Mouse (Mus musculus) thymus, postnatal 36 days (tissue): ENCODE measurements around the gene Ankrd60.

Experiments used
- DNase-seq, 2 experiments: peaks; one replicate each; pipeline ENCODE4 v3.0.0; 2022; ENCODE audit warnings: mixed read lengths in 2 of 2

Ankrd60 gene

GRCm38 (mm10) chr2:173577669-173578557 is at the start of gene Ankrd60:
Ankrd60 (minus strand) TSS chr2:173578365.
- DNase-seq: peak; percentile 85 to 91

DNA sequence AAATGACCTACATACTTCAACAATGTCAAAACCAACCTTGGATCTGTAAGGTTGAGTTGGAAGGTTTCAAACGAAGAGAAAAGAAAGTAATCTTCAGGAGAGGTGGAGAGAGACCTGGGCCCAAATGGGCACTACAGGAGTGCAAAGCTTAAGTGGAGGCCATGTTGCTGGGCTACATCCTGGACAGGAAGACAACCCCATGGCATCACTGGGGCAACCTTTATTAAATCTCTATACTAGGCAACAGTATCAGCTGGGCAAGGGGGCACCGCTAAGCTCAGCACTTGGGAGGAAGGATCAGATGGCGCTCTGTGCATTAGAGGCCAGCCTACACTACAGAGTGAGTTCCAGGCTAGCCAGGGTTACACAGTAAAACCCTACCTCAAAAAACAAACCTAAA is 47.6 kb upstream of the Ankrd60 start:
- no peak for DNase-seq

- DNase-seq: peak; percentile 20 to 42
Observed at GRCm38 (mm10) chr2:173624667-173625066, 46.5 kb upstream of the Ankrd60 start.

DNA sequence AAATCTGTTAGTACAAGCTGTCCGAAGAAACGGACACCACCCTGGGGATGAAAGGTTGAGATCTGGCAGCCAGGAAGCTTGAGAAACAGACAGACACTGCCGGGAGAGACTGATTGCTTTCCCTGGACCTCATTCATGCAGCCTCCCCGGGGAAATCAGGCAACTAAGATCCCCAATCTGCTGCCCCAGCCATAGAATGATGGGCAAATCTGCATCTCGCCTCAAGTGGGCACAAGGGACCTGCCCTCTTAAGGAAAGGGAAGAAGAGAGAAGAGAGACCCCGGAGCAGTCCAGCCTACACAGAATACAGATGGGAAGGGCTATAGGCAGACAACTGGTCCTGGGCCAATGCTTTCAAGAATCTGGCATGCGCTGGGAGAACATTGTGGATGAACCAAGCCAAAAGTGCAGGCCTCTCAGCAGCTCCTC is 44.0 kb upstream of the Ankrd60 start:
- DNase-seq: no peak

DNA sequence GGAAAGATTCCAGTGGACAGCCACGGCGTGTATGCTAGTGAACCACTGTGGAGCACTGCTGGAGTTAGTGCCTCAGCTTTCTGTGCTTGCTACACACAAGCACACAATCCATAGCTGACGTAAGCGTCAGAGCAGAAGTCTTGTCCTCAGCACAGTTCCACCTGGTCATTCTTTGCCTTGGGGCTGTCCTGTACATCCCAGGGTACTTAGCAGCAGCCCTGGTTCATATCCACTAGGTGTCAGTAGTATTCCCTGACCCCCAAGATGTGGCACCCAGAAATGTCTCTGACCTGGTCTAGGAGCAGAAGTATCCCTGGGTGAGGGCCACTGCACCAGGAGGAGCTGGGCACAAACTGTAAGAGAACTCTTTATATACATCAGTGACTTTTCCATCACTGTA is 42.5 kb upstream of the Ankrd60 start:
- DNase-seq: no peak

DNA sequence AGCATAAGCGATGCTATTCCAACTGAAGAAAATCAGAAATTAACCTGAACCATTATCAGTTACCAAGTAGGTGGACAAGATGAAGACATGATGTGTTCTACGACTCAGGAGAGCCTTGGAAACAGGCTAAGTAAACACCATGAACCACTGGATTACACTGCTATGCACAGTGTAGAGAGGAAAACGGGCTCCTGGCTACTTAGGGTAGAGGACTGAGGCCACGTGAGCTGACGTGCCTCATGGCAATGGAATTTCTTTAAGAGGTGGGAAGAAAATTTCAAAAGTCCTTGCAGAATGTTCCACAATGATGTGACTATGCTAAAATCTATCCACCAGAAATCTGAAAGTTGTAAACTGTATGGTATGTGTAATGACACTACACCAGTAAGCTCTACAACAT is 41.0 kb upstream of the Ankrd60 start:
- no peak for DNase-seq

DNA sequence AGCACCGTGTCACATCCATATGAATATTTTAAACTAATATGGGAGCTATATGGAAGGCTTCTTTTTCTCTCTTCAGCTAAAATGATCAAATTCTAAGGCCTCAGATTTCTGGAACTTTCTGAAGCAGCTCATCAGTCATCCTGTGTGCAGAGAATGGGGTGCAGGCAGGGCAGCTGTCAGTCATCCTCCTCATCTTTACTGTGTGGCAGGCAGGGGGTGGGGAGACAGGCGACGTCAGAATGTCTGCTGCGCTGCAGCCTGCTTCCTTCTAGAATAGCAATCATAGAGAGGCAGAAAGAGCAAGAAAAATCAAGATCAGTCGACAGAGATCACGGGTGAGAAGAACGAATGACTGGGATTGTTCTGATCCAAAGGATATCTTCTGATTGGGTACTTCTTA is 38.0 kb upstream of the Ankrd60 start:
- no peak for DNase-seq

GRCm38 (mm10) chr2:173615378-173616081 is 37.4 kb upstream of the Ankrd60 start:
- no peak for DNase-seq

DNA sequence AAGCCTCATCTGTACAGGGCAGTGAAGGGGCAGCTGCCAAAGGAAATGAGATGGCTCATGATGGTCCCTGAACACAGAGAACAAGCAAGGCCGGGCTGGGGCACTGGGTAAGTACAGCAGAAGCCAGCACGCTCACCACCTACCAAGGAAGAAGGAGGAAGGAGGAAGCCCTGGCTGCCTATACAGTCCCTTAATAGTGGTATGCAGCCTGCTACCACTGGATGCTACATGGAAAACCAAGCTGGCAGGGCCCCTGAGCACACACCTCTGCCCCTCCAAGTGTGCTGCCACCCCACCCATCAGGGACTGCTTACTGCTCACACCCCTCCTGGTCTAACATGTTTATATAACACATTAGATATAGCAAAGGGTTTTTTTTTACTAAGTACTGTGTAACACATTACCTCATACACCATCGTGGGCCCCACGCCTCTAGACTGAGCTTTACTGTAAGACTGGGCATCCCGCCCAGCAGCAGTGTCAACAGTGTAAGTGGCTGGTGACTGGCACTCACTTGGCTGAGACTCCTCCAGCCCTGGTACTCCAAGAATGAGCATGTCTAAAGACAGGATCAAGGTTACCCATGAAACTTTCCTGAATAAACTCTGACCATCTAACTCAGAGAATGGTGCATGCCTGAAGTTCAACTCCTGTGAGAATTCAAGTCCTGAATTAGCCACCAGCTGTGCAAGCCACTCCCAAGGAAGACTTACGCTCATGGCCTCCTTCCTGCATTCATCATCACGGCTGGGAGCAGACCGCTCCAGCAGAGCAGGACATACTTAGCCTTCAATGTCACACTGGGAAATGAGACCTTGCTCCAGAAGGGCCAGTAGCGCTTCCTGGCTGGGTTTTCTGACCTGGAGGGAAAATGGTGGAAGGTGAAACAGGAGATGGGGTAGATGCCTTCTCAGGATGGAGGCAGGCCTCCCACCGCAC is 30.1 kb upstream of the Ankrd60 start:
- no peak for DNase-seq

DNA sequence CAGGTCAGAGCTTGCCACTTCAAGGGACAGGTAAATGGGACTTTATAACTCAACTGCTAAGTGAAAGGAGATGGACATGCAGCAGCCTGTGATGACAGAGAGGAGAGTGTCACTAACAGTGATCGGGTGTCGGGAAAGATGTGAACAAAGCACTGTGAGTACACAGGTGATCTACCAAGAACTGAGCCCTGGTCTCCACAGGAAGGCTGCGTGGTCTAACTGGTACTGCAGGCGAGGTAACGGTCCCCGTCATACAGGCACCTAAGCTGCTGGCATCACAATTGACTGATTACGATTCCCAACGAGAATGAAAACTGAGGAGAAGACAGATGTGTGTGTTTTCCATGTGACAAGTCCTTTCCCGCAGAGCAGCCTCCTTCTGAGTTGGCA is 28.2 kb upstream of the Ankrd60 start:
- no peak for DNase-seq

DNA sequence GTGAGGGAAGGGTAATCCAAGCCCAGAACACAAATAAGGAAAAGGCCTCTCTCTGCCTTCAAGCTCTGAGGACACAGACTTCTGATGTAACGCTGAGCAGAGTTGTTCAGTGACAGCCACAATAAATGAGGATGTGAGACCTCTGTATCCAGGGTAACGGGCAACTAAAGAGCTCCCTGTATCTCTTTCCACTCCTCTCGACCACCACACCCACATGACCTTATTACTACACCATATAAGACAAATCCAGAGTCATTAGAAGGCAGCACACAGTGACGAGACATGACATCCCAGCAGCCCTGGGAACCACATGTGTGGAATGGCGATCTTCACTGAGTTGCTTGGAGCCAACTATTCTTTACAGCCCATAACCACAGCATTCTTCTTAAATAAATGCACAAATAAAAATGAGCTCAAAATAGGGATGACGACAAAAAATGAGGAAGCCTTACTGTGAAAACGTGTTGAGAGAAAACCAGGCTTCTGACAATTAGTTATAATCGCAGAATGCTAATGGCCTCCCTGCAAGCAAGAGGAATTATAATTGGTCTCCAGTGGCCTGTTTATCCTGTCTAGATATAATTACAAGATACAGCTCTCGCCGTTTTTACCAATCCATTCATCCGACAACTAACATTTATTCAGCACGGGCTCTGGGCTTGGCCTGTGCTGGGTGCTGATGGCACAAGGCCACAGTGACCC is 27.7 kb upstream of the Ankrd60 start:
- DNase-seq: no peak

DNA sequence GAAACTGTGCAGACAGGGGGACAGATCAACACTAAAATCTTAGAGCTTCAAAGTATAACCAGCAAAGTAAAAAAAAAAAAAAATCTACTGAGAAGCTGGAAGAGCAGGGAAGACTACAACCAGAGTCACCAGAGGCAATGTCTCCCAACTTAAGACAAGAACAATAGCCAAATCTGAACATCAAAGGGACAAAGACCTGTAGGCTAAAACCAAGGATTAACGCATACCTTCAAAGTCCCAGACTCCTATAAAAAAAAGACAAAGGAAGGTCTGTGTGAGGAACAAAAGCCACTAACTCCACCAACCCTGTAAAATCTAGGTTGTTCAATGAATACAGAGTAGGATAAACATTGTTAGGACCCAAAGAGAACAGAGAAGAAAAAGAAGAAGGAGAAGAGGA is 23.7 kb upstream of the Ankrd60 start:
- DNase-seq: no peak

DNA sequence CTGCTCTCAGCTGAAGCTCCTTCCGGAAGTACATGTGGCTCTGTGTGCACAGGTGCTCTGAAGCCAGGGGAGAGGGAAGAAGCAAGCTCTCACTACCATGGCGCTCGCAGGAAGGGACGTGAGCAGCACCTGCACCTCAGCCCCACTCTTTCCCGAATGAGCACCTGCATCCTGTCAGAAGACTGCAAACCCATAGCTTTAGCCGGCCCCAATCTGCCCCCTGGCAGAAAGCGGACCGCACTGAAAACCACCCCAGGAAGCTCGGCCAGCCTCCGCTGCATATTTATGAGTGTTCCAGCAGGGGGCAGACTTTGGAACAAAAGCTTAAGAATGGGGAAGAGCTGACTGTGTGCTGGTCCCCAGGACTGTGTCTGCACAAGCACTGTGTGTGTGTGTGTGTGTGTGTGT is 17.2 kb upstream of the Ankrd60 start:
- peak; percentile 78 to 88 for DNase-seq

GRCm38 (mm10) chr2:173594313-173595063 is 16.3 kb upstream of the Ankrd60 start:
- DNase-seq: peak; percentile 24 to 43

- no peak for DNase-seq
Observed at GRCm38 (mm10) chr2:173593841-173594240, 15.7 kb upstream of the Ankrd60 start.

DNA sequence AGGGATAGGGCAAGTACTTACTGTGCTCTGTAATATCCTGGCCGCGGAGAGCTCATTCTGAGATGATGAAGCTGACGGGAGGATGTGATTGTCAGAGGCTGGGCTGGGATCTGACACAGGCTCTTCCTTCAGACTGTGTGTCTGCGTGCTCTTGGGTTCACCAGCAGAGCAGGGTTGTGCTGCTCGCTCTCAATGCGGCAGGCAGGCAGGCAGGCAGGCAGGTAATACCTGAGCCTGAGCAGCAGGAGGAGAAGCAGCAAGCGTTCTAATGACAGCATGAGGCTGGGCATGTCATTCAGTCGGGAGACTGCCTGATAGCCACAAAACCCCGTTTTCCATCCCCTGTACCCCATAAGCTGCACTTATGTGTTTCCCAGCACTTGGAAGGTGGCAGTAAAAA is 14.6 kb upstream of the Ankrd60 start:
- no peak for DNase-seq

DNA sequence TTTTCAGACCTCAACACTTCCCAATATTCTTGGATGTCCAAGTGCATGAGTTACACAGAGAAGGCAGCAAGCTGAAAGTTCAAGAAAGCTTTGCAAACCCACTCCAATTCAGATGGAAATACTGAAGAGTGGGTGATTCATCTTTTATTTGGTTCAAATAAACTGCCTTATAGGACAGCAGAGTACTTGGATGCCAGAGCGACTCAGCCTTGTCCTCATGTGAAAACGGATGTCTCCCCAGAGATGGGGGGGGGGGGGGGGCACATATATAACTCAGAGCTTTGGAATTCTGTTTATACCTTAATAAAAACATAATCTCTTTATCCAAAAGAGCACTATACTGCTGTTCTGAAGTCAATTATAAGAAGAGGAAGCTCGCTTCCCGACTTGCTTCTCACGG is 9.2 kb upstream of the Ankrd60 start:
- no peak for DNase-seq

- DNase-seq: peak; percentile 80 to 83
Observed at GRCm38 (mm10) chr2:173586118-173586968, 8.2 kb upstream of the Ankrd60 start.

DNA sequence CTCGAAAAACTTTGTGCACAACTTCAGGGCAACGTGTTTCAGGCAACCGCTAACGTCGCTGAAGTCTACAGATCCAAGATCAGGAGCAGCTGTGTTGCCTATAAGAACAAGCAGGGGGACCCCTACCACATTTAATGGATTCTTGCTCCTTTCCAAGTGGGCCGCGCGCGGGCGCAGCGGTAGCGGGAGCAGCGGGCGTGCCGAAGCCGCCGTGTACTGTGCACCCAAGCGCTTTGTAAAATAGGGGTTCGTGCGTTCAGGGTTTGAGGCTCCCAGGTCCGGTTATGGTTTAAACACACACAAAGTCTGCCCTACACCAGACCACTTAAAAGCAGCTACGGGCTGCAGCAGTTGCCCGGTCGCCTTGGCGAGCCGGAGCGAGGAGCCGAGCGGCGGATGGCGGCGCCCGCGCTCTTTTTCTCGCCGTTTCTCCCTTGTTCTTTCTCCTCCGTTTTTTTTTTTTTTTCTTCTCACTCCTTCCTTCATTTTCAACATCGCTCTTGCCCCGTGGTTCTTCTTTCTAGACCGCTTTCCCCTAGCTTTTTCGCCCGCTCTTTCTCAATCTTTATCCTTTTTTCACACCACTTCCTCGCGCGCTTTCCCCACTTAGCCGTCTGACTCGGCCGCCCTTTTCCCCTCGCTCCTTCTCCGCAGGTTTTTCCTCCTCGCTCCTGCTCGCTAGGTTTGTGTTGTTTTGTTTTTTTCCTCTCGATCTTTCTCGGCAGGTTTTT is 7.4 kb upstream of the Ankrd60 start:
- DNase-seq: peak; percentile 51 to 52

DNA sequence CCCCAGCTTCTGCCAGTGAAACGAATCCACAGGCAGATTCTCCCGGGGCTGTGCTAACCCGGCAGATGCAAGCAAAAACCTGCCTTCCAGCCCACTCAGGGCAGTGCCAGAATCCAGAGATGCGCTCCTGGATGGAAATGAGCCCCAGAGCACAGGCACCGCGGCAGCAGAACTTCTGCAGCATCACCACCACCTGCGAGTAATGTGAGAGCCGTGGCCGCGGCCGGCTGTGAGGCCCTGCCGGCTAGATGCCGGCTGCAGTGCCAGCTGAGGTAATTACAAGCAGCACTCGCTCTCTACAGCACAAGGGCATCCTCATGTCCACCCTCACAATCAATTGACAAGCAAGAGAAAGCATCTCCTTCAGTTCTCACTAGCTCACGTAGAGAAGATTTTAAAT is 6.2 kb upstream of the Ankrd60 start:
- no peak for DNase-seq
